9 mouse cellular contexts compared by ENCODE assay signal in the genomic region with DNA sequence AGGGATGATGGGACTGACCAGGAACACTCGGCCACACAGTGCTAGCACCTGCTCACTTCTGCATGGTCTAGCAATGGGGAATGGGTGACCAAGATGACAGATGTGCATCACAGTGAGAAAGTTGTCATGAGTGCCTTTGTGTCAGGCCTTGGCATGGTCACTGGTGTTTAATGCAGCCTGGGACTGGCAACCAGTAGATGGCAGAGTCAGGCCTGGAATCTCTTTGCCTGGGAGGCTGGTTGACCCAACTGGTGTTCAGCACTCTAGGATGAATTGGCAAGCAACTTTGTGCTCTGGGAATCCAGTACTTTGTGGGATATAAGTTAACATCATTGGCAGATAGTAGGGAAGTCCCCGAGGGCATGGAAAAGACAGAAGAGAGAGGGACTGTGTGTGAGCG.
DNase-seq lines count a peak whose midpoint lies in the region; ATAC-seq and TF ChIP-seq lines count a peak whose summit lies in the region.
"Had no signal": no experiment of that assay in that cellular context is flagged by ENCODE, and none has a peak within 500 bp of the region (broad histone marks: within the 10 kb centered on the region; RNA-seq: fewer than 3 reads in every experiment).

No protein-coding gene starts in this region.

- peak; percentile 67 for TF ChIP-seq CTCF in left cerebral cortex, adult 2 months (IDR thresholded peaks at IDR 0.05)
- peak; percentile 40; the same call in 1 of the 2 replicates for TF ChIP-seq CTCF in brain, embryonic 14.5 days (IDR thresholded peaks at IDR 0.05; ENCODE audit: borderline replicate concordance, extremely low read depth, insufficient read depth, insufficient read length)
- TF ChIP-seq CTCF in heart, postnatal 0 days (IDR thresholded peaks at IDR 0.05; ENCODE audit: low read depth): peak; percentile 77

- DNase-seq in left cerebral cortex, adult 2 months (ENCODE audit: extremely low spot score in 1 of 2, low spot score in 2 of 2): peak; percentile 23 to 54
- no peak for DNase-seq in left cerebral cortex, adult 11 months (ENCODE audit: low spot score)
- DNase-seq in adipocyte (ENCODE audit: low spot score): peak; percentile 30
- peak; percentile 48 for DNase-seq in brain, embryonic 14.5 days (ENCODE audit: low read depth)
- DNase-seq in heart, postnatal 0 days (ENCODE audit: low spot score): peak; percentile 65
- DNase-seq in spleen, postnatal 14 days (ENCODE audit: low spot score in 2 of 2): no peak
- no peak for DNase-seq in thymus, postnatal 36 days

- no peaks in the 10 kb centered on the region for H3K27me3 ChIP-seq in heart, postnatal 0 days (ENCODE audit: control insufficient read depth, insufficient read depth, low read length)
- H3K27me3 ChIP-seq: heart, embryonic 15.5 days had no signal

- no peak overlapping the region for H3K27ac ChIP-seq in left cerebral cortex, adult 2 months
- no peak overlapping the region for H3K27ac ChIP-seq in heart, postnatal 0 days (ENCODE audit: low read depth)
- H3K27ac ChIP-seq: heart, embryonic 15.5 days; macrophage had no signal

- no peak for TF ChIP-seq EP300 in heart, postnatal 0 days (IDR thresholded peaks at IDR 0.05; ENCODE audit: low read depth)

- peak; percentile 75 for ATAC-seq in heart, postnatal 0 days (ENCODE audit: insufficient read depth, low read depth)

- TF ChIP-seq POLR2A in brain, embryonic 14.5 days (IDR thresholded peaks at IDR 0.05; ENCODE audit: borderline replicate concordance, extremely low read depth, insufficient read depth, insufficient read length, poor library complexity, severe bottlenecking): no peak

- H3K9ac ChIP-seq in heart, postnatal 0 days (replicated peaks; ENCODE audit: low read depth, low read length): no peak overlapping the region
- H3K9ac ChIP-seq: heart, embryonic 15.5 days had no signal

- H3K9me3 ChIP-seq in heart, postnatal 0 days (replicated peaks; ENCODE audit: control insufficient read depth, low read length): no peaks in the 10 kb centered on the region
- H3K9me3 ChIP-seq: heart, embryonic 15.5 days had no signal

- intact Hi-C loops in left cerebral cortex, adult 2 months (cut with DNase I): no loop called here

- H3K4me2 ChIP-seq in heart, postnatal 0 days (ENCODE audit: low read depth, low read length): no peak overlapping the region
- H3K4me2 ChIP-seq: heart, embryonic 15.5 days had no signal

- H3K36me3 ChIP-seq in heart, postnatal 0 days (replicated peaks; ENCODE audit: control insufficient read depth, insufficient read depth, low read length): no peaks in the 10 kb centered on the region
- H3K36me3 ChIP-seq: heart, embryonic 15.5 days had no signal

- no peak overlapping the region for H3K4me3 ChIP-seq in left cerebral cortex, adult 2 months
- no peak overlapping the region for H3K4me3 ChIP-seq in heart, postnatal 0 days (ENCODE audit: low read depth, low read length)
- H3K4me3 ChIP-seq: heart, embryonic 15.5 days had no signal

- 73% methylated on average over 3 of the region's 3 CpGs for WGBS in heart, postnatal 0 days

- no peaks in the 10 kb centered on the region for H3K4me1 ChIP-seq in heart, postnatal 0 days (ENCODE audit: control insufficient read depth, insufficient read depth)
- H3K4me1 ChIP-seq: heart, embryonic 15.5 days had no signal

Comparison
In these comparisons a context has a peak if more than half of its experiments do, and no peak if none do; other contexts are left out.
1. DNase-seq: peak in left cerebral cortex, adult 2 months (2 of 2), adipocyte (single experiment), brain, embryonic 14.5 days (single experiment) and heart, postnatal 0 days (single experiment); none in left cerebral cortex, adult 11 months (single experiment), spleen, postnatal 14 days (0 of 2) and thymus, postnatal 36 days (0 of 2).
2. Peak in every context shown above with its lines, with median percentiles within 50 percentile points of each other: CTCF ChIP-seq.